Mouse (Mus musculus): ENCODE measurements around the gene Btbd35f23. TPM values are rescaled to one million over a fixed set of nuclear protein-coding genes. Genes with fewer than 3 reads are reported as not detected.

Btbd35f23 gene
- not detected for polyA plus RNA-seq (2017; shearing (Covaris generic))

DNA sequence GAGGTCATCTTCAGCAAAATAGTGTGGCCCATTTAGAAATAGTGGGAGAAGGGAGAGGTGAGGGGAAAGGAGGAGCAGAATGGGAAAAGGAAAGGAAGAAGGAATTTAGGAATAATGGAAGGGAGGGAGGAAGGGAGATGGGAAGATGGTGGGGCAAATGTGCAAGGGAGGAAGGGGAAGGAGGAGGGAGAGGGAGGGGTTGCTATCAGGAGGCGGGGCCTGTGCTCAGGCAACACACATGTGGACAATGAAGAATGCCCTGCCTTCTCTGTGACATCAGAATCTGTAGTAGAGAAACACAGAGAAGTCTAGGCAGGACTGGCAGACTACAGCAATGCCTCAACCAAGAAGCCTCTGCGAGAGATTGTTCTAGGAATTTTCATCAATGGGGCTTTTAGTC lies at the start of gene Btbd35f23:
Btbd35f23 (plus strand) TSS at position 301 of the 400 bp plus-strand sequence.

Other genes with a start within 250 kb of the Btbd35f23 start
- not detected for gene Btbd35f24, start 119.0 kb downstream of the Btbd35f23 start, polyA plus RNA-seq (2017; shearing (Covaris generic))